Mouse (Mus musculus) inflammation-experienced regulatory T-cells (primary cell): ENCODE data around the gene Prdm2. TPM values are rescaled to one million over a fixed set of nuclear protein-coding genes. Genes with fewer than 3 reads are reported as not detected.

Source experiments
- polyA plus RNA-seq, 2 experiments: library from polyadenylated mRNA; unstranded; fragments of 100-300 nt; shearing (Covaris generic); gene quantifications; one replicate each; pipeline ENCODE4 v1.2.1; 2017

Gene Prdm2
- 10 to 100 TPM; 20.0 to 28.0 TPM for polyA plus RNA-seq

DNA sequence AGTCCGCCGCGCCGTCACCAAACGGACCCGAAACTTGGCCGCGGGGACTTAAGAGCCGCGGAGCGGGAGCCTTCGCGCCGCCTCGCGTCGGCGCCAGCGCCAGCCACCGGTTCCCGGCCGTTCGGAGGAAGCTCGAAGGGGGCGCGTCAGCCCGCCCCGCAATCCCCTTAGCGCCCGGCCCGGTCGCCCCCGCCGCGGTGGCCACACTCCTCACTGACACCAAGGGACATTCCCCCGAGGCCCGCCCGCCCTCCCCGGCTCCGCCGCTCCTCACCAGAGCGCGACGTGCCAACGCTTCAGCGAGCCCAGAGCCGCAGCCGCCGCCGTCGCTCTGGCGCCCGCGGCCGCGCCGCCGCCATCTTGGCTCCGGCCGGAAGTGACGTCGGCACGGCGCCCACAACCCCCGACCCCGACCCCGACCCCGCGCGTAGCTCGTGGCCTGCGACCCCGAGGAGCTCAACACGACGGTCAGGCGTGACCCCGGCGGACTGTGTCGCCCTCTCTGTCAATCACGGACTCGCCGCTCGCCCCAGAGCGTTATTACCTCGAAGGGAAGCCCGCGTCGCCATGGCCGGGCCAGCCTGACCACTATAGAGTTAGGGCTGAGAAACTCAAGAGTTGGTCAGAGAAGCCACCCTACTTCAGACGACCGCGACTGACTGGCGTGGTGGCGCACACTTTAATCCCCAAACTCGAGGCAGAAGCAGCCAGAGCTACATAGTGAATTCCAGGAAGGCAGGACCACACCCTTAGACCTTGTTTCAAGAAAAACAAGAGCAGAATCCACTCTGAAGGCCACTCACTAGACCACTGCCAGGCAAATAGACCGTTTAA is at the start of gene Prdm2:
TSS of gene Prdm2 (minus strand) at position 655 of the 834 bp plus-strand sequence.

Other genes starting within 250 kb of the Prdm2 start
- gene Pdpn, start 86.6 kb upstream of the Prdm2 start, polyA plus RNA-seq: 1 to 10 TPM in 1 of 2 experiments, not detected in 1; 1.9 TPM
- under 1 TPM in 1 of 2 experiments, not detected in 1; 0.12 TPM for gene Lrrc38, start 136.8 kb upstream of the Prdm2 start, polyA plus RNA-seq
- gene Pramel1, start 181.4 kb upstream of the Prdm2 start, polyA plus RNA-seq: not detected
- gene Pramef8, start 199.4 kb upstream of the Prdm2 start, polyA plus RNA-seq: 10 to 100 TPM; 36.3 to 42.8 TPM
- gene Oog4, start 237.3 kb upstream of the Prdm2 start, polyA plus RNA-seq: under 1 TPM in 1 of 2 experiments, not detected in 1; 0.40 TPM